Mouse (Mus musculus): ENCODE measurements around the gene Gsdma3.

DNA sequence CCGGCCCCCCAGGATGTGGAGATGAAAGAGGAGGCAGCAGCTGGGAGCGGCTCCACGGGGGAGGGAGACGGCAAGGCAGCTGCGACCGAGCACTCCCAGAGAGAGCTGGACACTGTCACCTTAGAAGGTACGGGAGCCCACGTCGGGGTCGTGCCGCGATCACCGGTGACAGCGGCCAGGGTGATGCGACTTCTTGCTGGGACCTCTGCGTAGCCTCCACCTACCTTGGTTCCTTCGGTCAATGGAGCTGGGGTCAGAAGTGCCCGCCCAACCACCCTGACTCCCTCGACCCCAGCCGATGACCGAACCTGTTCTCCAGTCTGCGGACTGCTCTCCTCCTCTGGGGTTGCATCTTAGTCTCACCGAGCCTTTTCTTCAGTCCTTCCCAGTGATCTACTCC lies 56.7 kb downstream of the Gsdma3 start:
- TF ChIP-seq CTCF (conservative IDR thresholded peaks at IDR 0.05; ENCODE audit: insufficient read depth, insufficient read length, low read depth, low read length) (no peak), POLR2A (IDR thresholded peaks at IDR 0.05; ENCODE audit: low read depth, low read length) (no peak)
